Mouse (Mus musculus) ES-Bruce4 (cell line): ENCODE measurements around the gene Scn8a. TPM values are rescaled to one million over a fixed set of nuclear protein-coding genes. Genes with fewer than 3 reads are reported as not detected.

Source experiments
- H3K27ac ChIP-seq: 2 replicates; pipeline ENCODE4 v1.5.1; 2012; ENCODE audit warnings: low read length, inconsistent platforms; ENCODE audit not compliant: insufficient read depth
- H3K27me3 ChIP-seq: 2 replicates; pipeline ENCODE4 v1.6.1; 2012; ENCODE audit warnings: mild to moderate bottlenecking, low read length, inconsistent platforms; ENCODE audit not compliant: control insufficient read depth, poor library complexity, insufficient read depth, severe bottlenecking
- H3K36me3 ChIP-seq: 2 replicates; pipeline ENCODE4 v1.6.1; 2012; ENCODE audit warnings: inconsistent platforms, mild to moderate bottlenecking, low read length, moderate library complexity; ENCODE audit not compliant: control insufficient read depth, poor library complexity, insufficient read depth, severe bottlenecking
- H3K4me1 ChIP-seq: one replicate; pipeline ENCODE4 v1.8.1; 2011; ENCODE audit warnings: low read length; ENCODE audit not compliant: control insufficient read depth, insufficient read depth
- H3K4me3 ChIP-seq: 2 replicates; pipeline ENCODE4 v1.5.1; 2011; ENCODE audit warnings: low read depth, mild to moderate bottlenecking, low read length
- H3K9ac ChIP-seq: 2 replicates; pipeline ENCODE4 v1.6.1; 2012; ENCODE audit warnings: low read depth, mild to moderate bottlenecking, inconsistent platforms; ENCODE audit not compliant: poor library complexity, severe bottlenecking
- H3K9me3 ChIP-seq: replicated peaks from 2 replicates; pipeline ENCODE4 v1.6.1; 2012; ENCODE audit warnings: mild to moderate bottlenecking, low read length, inconsistent platforms; ENCODE audit not compliant: control insufficient read depth, poor library complexity, insufficient read depth, severe bottlenecking
- CTCF ChIP-seq: IDR thresholded peaks from one replicate; pipeline ENCODE4 v1.8.1; 2011; ENCODE audit warnings: low read depth, low read length
- EP300 ChIP-seq: IDR thresholded peaks from 2 replicates; pipeline ENCODE4 v1.6.1; 2011; ENCODE audit warnings: low read depth, low read length; ENCODE audit not compliant: insufficient read depth
- POLR2A ChIP-seq: IDR thresholded peaks from one replicate; pipeline ENCODE4 v1.8.1; 2011; ENCODE audit warnings: low read length; ENCODE audit not compliant: insufficient read depth
- polyA plus RNA-seq: library from polyadenylated mRNA; stranded (reverse); fragments of >200 nt; gene quantifications from 2 replicates; pipeline ENCODE4 v1.2.4, GENCODE M21; 2011; ENCODE audit warnings: low read depth; ENCODE audit not compliant: missing spikeins, insufficient read depth, insufficient read length

The Scn8a gene
- polyA plus RNA-seq, 1 experiment: 8.9 TPM

- no peak overlapping the region for H3K9ac ChIP-seq
- H3K27ac ChIP-seq: no peak overlapping the region
- no peaks in the 10 kb centered on the region for H3K36me3 ChIP-seq
- TF ChIP-seq POLR2A (no peak), EP300 (no peak), CTCF (no peak)
- H3K4me3 ChIP-seq: no peak overlapping the region
- no peaks in the 10 kb centered on the region for H3K4me1 ChIP-seq
- H3K9me3 ChIP-seq: no peaks in the 10 kb centered on the region
- H3K27me3 ChIP-seq: no peaks in the 10 kb centered on the region
Measured at GRCm38 (mm10) chr15:100971443-100971842, 101.8 kb downstream of the Scn8a start.

- H3K9ac ChIP-seq: no peak overlapping the region
- H3K36me3 ChIP-seq: no peaks in the 10 kb centered on the region
- no peak overlapping the region for H3K4me3 ChIP-seq
- no peaks in the 10 kb centered on the region for H3K4me1 ChIP-seq
- H3K9me3 ChIP-seq: no peaks in the 10 kb centered on the region
- no peak for TF ChIP-seq POLR2A
- no peaks in the 10 kb centered on the region for H3K27me3 ChIP-seq
- H3K27ac ChIP-seq: no peak overlapping the region
Measured at GRCm38 (mm10) chr15:100972795-100973194, 103.1 kb downstream of the Scn8a start.

GRCm38 (mm10) chr15:100974679-100975078 is 105.0 kb downstream of the Scn8a start:
- Histone ChIP-seq H3K36me3 (no peaks in the 10 kb centered on the region), H3K27ac (no peak overlapping the region), H3K4me1 (no peaks in the 10 kb centered on the region), H3K4me3 (no peak overlapping the region), H3K27me3 (no peaks in the 10 kb centered on the region), H3K9me3 (no peaks in the 10 kb centered on the region), H3K9ac (no peak overlapping the region)
- TF ChIP-seq CTCF (peak; percentile 6), POLR2A (no peak), EP300 (no peak)

GRCm38 (mm10) chr15:100983427-100984153 is 113.9 kb downstream of the Scn8a start:
- Histone ChIP-seq H3K27me3 (peaks cover 2% of the 10 kb centered on the region), H3K9me3 (no peaks in the 10 kb centered on the region), H3K4me1 (no peaks in the 10 kb centered on the region), H3K4me3 (peak overlapping the region; percentile 70), H3K36me3 (no peaks in the 10 kb centered on the region), H3K27ac (no peak overlapping the region), H3K9ac (peak overlapping the region; percentile 50)
- TF ChIP-seq POLR2A (no peak), CTCF (no peak), EP300 (no peak)

GRCm38 (mm10) chr15:100984154-100984893 is 114.7 kb downstream of the Scn8a start:
- Histone ChIP-seq H3K9me3 (no peaks in the 10 kb centered on the region), H3K9ac (peak overlapping the region; percentile 50), H3K4me1 (no peaks in the 10 kb centered on the region), H3K27me3 (peaks cover 2% of the 10 kb centered on the region), H3K27ac (no peak overlapping the region), H3K36me3 (no peaks in the 10 kb centered on the region), H3K4me3 (peak overlapping the region; percentile 70)
- no peak for TF ChIP-seq POLR2A
- TF ChIP-seq CTCF: no peak
- TF ChIP-seq EP300: no peak

DNA sequence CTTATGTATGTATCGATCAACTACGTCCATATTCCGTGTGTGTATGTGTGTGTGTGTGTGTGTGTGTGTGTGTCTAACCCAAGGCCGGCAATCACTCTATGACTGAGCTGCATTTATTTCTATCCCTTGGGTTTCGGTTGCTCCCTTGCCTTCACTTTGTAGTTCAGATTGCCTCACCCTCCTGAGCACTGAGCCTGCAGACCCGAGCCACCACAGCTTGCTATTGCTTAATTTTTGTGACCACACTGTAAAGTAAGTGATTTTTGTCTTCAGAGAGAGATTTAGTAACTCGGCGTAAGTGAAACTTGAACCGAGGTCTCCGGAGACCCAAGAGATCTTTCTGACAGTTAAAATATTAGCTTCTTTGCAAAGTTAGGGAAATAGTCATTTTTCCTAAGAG is 116.8 kb downstream of the Scn8a start:
- H3K9ac ChIP-seq: no peak overlapping the region
- no peak overlapping the region for H3K27ac ChIP-seq
- TF ChIP-seq POLR2A (no peak), CTCF (no peak), EP300 (no peak)
- no peak overlapping the region for H3K4me3 ChIP-seq
- no peaks in the 10 kb centered on the region for H3K36me3 ChIP-seq
- no peaks in the 10 kb centered on the region for H3K9me3 ChIP-seq
- H3K4me1 ChIP-seq: no peaks in the 10 kb centered on the region
- peaks cover 2% of the 10 kb centered on the region for H3K27me3 ChIP-seq
